Mouse (Mus musculus): ENCODE data around the gene Topbp1. TPM values are rescaled to one million over a fixed set of nuclear protein-coding genes. Genes with fewer than 3 reads are reported as not detected.
A peak's percentile ranks its signal among the peaks of the same experiment; 100 is the strongest.

Gene Topbp1
- polyA plus RNA-seq, 1 experiment from 2014 or later: 57.7 TPM

DNA sequence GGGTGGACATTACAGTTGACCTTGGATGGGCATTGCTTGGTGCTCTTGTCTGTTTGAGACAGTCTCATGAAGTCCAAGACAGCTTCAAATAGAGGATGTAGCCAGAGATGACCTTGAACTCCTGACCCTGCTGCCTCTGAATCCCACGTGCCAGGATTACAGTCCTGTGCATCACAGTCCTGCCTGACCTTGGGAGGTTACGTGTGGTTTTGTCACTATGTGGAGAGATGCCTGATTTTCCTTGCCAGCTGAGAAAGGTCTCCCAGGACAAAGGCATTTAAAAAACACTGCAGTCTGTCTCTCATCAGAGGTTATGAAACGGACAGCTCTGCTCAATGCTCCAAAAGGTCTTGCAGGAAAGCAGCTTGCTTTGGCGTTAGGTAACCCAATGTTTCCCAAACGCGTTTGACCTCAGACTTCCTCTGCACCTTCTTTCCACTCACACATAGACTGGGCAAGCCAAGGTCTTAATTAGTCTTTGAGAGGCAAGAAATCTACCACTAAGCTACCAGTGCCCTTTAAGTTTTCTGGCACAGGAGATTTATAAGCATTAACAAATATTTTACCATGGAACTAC is 86.9 kb downstream of the Topbp1 start:
- ATAC-seq (ENCODE audit: insufficient number of reproducible peaks, low FRiP score, low TSS enrichment, low read depth): no peak
- Histone ChIP-seq H3K4me1 (peaks cover 7% of the 10 kb centered on the region), H3K27ac (no peak overlapping the region), H3K9me3 (no peaks in the 10 kb centered on the region), H3K4me3 (no peak overlapping the region), H3K36me3 (no peaks in the 10 kb centered on the region), H3K4me2 (no peak overlapping the region), H3K27me3 (0 out of 2 replicates have a peak, but pooled peaks cover 11% of the 10 kb centered on the region), H3K9ac (no peak overlapping the region)
- 69% methylated on average over 6 of the region's 6 CpGs for WGBS

DNA sequence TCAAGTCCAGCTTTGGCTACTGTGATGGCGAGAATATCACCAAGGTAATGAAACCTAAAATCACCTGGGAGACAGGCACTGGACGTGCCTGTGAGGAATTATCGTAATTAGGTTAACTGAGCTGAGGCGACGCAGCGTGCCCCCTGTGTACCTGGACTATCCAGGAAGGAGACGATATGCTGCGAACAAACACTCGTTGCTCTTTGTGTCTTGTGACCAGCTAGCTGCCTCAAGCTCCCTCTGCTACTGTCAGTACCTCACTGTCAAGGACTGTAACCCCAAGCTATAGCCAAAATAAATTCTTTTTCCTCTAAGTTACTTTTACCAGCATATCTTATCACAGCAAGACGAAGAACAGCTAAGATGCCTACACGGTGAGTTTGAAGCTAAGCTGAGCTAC is 88.2 kb downstream of the Topbp1 start:
- no peak for ATAC-seq (ENCODE audit: insufficient number of reproducible peaks, low FRiP score, low TSS enrichment, low read depth)
- H3K4me1 ChIP-seq: no peaks in the 10 kb centered on the region; the same call in 1 of the 2 replicates
- no peaks in the 10 kb centered on the region for H3K9me3 ChIP-seq
- no peaks in the 10 kb centered on the region for H3K36me3 ChIP-seq
- 76% methylated on average over 11 of the region's 11 CpGs for WGBS
- H3K4me3 ChIP-seq: no peak overlapping the region
- H3K4me2 ChIP-seq: no peak overlapping the region
- H3K27me3 ChIP-seq: 0 out of 2 replicates have a peak, but pooled peaks cover 13% of the 10 kb centered on the region
- no peak overlapping the region for H3K27ac ChIP-seq
- no peak overlapping the region for H3K9ac ChIP-seq

- Histone ChIP-seq H3K9ac (no peak overlapping the region), H3K27ac (peak overlapping the region; percentile 33), H3K9me3 (no peaks in the 10 kb centered on the region), H3K27me3 (0 out of 2 replicates have a peak, but pooled peaks cover 3% of the 10 kb centered on the region), H3K4me3 (no peak overlapping the region), H3K36me3 (no peaks in the 10 kb centered on the region), H3K4me1 (peaks cover 16% of the 10 kb centered on the region), H3K4me2 (peak overlapping the region; percentile 39)
- peak; percentile 90 for ATAC-seq (ENCODE audit: insufficient number of reproducible peaks, low FRiP score, low TSS enrichment, low read depth)
- 12% methylated on average over 21 of the region's 21 CpGs for WGBS
Observed at GRCm38 (mm10) chr9:103398509-103399157, 93.6 kb downstream of the Topbp1 start.

Other genes starting within 250 kb of the Topbp1 start
- gene Rab6b, start 193.4 kb upstream of the Topbp1 start, polyA plus RNA-seq (2015; fragmentation: Nextera tagmentation; extraction: Ambion mirVana): 5.7 and 7.8 TPM in 2 replicates
- 65.5 and 71.9 TPM in 2 replicates for gene Srprb, start 103.1 kb upstream of the Topbp1 start, polyA plus RNA-seq (2015; fragmentation: Nextera tagmentation; extraction: Ambion mirVana)
- 2.7 TPM in 1 of 2 replicates, not detected in the other for gene Gm20425, start 74.9 kb upstream of the Topbp1 start, polyA plus RNA-seq (2015; fragmentation: Nextera tagmentation; extraction: Ambion mirVana)
- 32.7 and 42.1 TPM in 2 replicates for gene Trf, start 74.8 kb upstream of the Topbp1 start, polyA plus RNA-seq (2015; fragmentation: Nextera tagmentation; extraction: Ambion mirVana)
- gene 1300017J02Rik, start 133 bp upstream of the Topbp1 start, polyA plus RNA-seq (2015; fragmentation: Nextera tagmentation; extraction: Ambion mirVana): 0.88 and 1.5 TPM in 2 replicates
- gene Cdv3, start 60.6 kb downstream of the Topbp1 start, polyA plus RNA-seq (2015; fragmentation: Nextera tagmentation; extraction: Ambion mirVana): 95.2 and 121 TPM in 2 replicates
- 0.66 and 1.4 TPM in 2 replicates for gene Bfsp2, start 175.2 kb downstream of the Topbp1 start, polyA plus RNA-seq (2015; fragmentation: Nextera tagmentation; extraction: Ambion mirVana)